8 mouse cellular contexts compared by ENCODE assay signal in genomic region chr3:134828875-134829530, GRCm38 (mm10). TPM values are rescaled to one million over a fixed set of nuclear protein-coding genes. Genes with fewer than 3 reads are reported as not detected.
A peak's percentile ranks its signal among the peaks of the same experiment; 100 is the strongest.
DNase-seq lines count a peak whose midpoint lies in the region; ATAC-seq lines count a peak whose summit lies in the region.
"Had no signal": no experiment of that assay in that cellular context is flagged by ENCODE, and none has a peak within 500 bp of the region (broad histone marks: within the 10 kb centered on the region; RNA-seq: fewer than 3 reads in every experiment).

Gene Tacr3, plus strand, starts transcription at chr3:134829007.

- peak; percentile 2 to 3 for DNase-seq in left cerebral cortex, adult 18-20 months (ENCODE audit: low spot score in 2 of 2)
- no peak for DNase-seq in left cerebral cortex, adult 11 months (ENCODE audit: low spot score)
- peak; percentile 43 for DNase-seq in embryo, embryonic 10 days (ENCODE audit: low spot score)
- peak; percentile 8 for DNase-seq in left cerebral cortex, postnatal 4 days
- DNase-seq in c-Kit-positive CD71-positive TER-119-positive erythroid progenitor cells, embryonic 14.5 days (ENCODE audit: low spot score): no peak

- H3K4me2 ChIP-seq in forebrain, embryonic 13.5 days: peak within 1 kb of the TSS; percentile 90
- peak within 1 kb of the TSS; percentile 90 for H3K4me2 ChIP-seq in neural tube, embryonic 13.5 days

- peak within 1 kb of the TSS; percentile 51 for H3K4me3 ChIP-seq in forebrain, embryonic 13.5 days
- H3K4me3 ChIP-seq in neural tube, embryonic 13.5 days: peak within 1 kb of the TSS; percentile 46

- H3K9me3 ChIP-seq in forebrain, embryonic 13.5 days (replicated peaks): no peaks in the 10 kb centered on the region
- no peaks in the 10 kb centered on the region for H3K9me3 ChIP-seq in neural tube, embryonic 13.5 days

- peak; percentile 73 for ATAC-seq in forebrain, embryonic 13.5 days
- ATAC-seq in neural tube, embryonic 13.5 days (ENCODE audit: low read depth): peak; percentile 79

- intact Hi-C loops in left cerebral cortex, postnatal 4 days (cut with DNase I): no loop called here

- H3K9ac ChIP-seq in forebrain, embryonic 13.5 days: peak within 1 kb of the TSS; percentile 60
- H3K9ac ChIP-seq in neural tube, embryonic 13.5 days: peak within 1 kb of the TSS; percentile 60

- H3K27ac ChIP-seq in forebrain, embryonic 13.5 days: no peak within 1 kb of the TSS
- no peak within 1 kb of the TSS for H3K27ac ChIP-seq in neural tube, embryonic 13.5 days (replicated peaks)

- H3K4me1 ChIP-seq in forebrain, embryonic 13.5 days: peaks cover 10% of the 10 kb centered on the region
- H3K4me1 ChIP-seq in neural tube, embryonic 13.5 days (replicated peaks): peaks cover 13% of the 10 kb centered on the region

- WGBS in forebrain, embryonic 13.5 days: under 1% methylated on average over 36 of the region's 36 CpGs
- 1% methylated on average over 36 of the region's 36 CpGs for WGBS in neural tube, embryonic 13.5 days

- no peaks in the 10 kb centered on the region for H3K27me3 ChIP-seq in forebrain, embryonic 13.5 days
- H3K27me3 ChIP-seq in neural tube, embryonic 13.5 days: peaks cover 16% of the 10 kb centered on the region

- H3K36me3 ChIP-seq in forebrain, embryonic 13.5 days (ENCODE audit: poor library complexity, severe bottlenecking): no peaks in the 10 kb centered on the region
- H3K36me3 ChIP-seq in neural tube, embryonic 13.5 days: no peaks in the 10 kb centered on the region

RNA-seq across cellular contexts. Expression of gene Tacr3, which starts in this region (rescaled TPM):
- total RNA-seq in left cerebral cortex, adult 18-20 months (2021): 1 to 10 TPM; 1.5 to 1.7 TPM
- polyA plus RNA-seq in forebrain, embryonic 13.5 days (2015; fragmentation: Nextera tagmentation; extraction: Ambion mirVana): 0.45 and 0.65 TPM in 2 replicates
- 1 to 10 TPM; 2.0 to 3.3 TPM for total RNA-seq in left cerebral cortex, postnatal 4 days (2021)
- 1.5 and 1.8 TPM in 2 replicates for polyA plus RNA-seq in neural tube, embryonic 13.5 days (2015; fragmentation: Nextera tagmentation; extraction: Ambion mirVana)
- total RNA-seq: neutrophil, adult 5-6 weeks had no signal

Comparison
In these comparisons a context has a peak if more than half of its experiments do, and no peak if none do; other contexts are left out.
1. DNase-seq: peak in left cerebral cortex, adult 18-20 months (2 of 2), embryo, embryonic 10 days (single experiment) and left cerebral cortex, postnatal 4 days (single experiment); none in left cerebral cortex, adult 11 months (single experiment) and c-Kit-positive CD71-positive TER-119-positive erythroid progenitor cells, embryonic 14.5 days (single experiment).
2. Peak in ATAC-seq, H3K4me3 ChIP-seq, H3K9ac ChIP-seq and H3K4me2 ChIP-seq in forebrain, embryonic 13.5 days; RNA of the gene not detected or under 1 TPM.